Mouse (Mus musculus): ENCODE measurements at regions not wholly inside any gene's neighbourhood (a gene's known extent, or its start where the extent isn't known, plus 50 kb on each side); places are given as distances from the start of the nearest gene placed in this dataset.
"Not testable (repeated sequence)": the region's sequence is repeated elsewhere in the genome, so short reads cannot be mapped to it uniquely, and the experiment has no call there.

GRCm38 (mm10) chr3:46771805-46772204 is 323.8 kb upstream of the Pabpc4l start:
- in situ Hi-C loops (cut with MboI; ENCODE audit: low pct_unique_long_range_greater_than_20kb): no loop called here
- ChIA-PET POLR2A (no interaction called here), CTCF (no interaction called here)
- H3K27me3 ChIP-seq: no peaks in the 10 kb centered on the region
- DNase-seq (ENCODE audit: low read depth, low spot score) (no peak), ATAC-seq (no peak)
- TF ChIP-seq CTCF (IDR thresholded peaks at IDR 0.05): no peak

DNA sequence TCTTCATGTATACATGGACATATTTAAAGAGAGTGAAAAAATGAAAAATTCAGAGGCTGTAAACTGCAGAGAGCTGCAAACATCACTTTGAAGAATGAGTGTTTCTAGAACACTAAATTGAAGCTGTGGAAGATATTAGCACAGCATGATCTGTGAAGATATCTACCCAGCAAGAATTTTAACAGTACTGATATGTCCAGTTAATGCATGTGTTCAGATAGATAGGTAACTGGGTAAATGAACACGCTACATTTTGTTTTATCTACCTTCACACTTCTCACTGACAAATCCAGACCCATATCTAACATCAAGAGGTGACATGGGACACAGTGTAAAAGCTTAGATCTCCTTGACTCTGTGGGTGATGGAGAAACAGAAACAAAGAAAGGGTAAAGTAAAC is 316.9 kb upstream of the Pabpc4l start:
- in situ Hi-C loops (cut with MboI; ENCODE audit: low pct_unique_long_range_greater_than_20kb): no loop called here
- TF ChIP-seq CTCF (IDR thresholded peaks at IDR 0.05): no peak
- no peaks in the 10 kb centered on the region for H3K27me3 ChIP-seq
- ATAC-seq: no peak
- CTCF ChIA-PET: no interaction called here
- DNase-seq (ENCODE audit: low read depth, low spot score): no peak
- POLR2A ChIA-PET: no interaction called here

DNA sequence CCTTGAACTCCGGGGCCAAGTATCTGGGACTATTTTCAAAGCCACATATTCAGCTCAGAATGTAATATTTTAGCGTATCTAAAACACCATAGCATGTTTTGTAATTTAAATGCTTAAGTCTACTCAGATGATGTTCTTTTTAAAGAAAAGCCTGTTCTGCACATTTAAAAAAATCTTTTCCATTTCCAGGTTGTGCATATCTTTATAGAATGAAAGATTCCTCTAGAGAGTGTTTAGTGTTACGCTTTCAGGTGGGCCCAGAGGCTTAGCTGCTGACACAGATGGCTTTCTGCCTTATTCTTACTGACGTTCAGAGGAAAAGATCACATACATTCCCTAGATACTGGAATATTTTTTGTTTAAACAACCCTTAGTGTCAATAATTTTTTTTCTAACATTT is 310.5 kb upstream of the Pabpc4l start:
- ChIA-PET POLR2A (no interaction called here), CTCF (interaction anchor here (0.6 kb wide), 1 partner anchor 43 kb away, joined by 3 read pairs; no protein-coding TSS in a partner anchor)
- in situ Hi-C loops (cut with MboI; ENCODE audit: low pct_unique_long_range_greater_than_20kb): no loop called here
- ATAC-seq (no peak), DNase-seq (ENCODE audit: low read depth, low spot score) (no peak)
- no peak for TF ChIP-seq CTCF (IDR thresholded peaks at IDR 0.05)
- H3K27me3 ChIP-seq: peaks cover 10% of the 10 kb centered on the region

DNA sequence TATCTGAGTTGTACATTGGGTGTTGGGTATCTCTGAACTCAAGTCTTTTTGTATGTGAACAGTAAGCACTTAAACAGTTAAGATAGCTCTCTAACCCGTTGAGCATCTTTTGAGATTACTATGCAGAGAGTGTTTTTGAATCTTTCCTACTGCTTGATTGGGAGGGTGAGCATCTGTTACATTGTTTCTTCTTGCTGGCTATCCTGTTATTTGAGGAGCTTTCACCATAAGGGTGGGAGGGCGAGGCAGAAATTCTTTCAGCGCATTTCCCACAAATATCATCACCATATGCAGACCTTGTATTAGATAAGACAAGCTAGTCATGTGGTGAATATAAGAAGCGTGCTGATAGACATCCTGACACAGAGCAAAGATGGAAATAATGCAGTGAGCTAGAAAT is 279.7 kb upstream of the Pabpc4l start:
- in situ Hi-C loops (cut with MboI; ENCODE audit: low pct_unique_long_range_greater_than_20kb): no loop called here
- no peak for TF ChIP-seq CTCF (IDR thresholded peaks at IDR 0.05)
- H3K27me3 ChIP-seq: no peaks in the 10 kb centered on the region
- ChIA-PET POLR2A (no interaction called here), CTCF (no interaction called here)
- ATAC-seq (no peak), DNase-seq (ENCODE audit: low read depth, low spot score) (no peak)

- no peak for DNase-seq (ENCODE audit: low read depth, low spot score)
- POLR2A ChIA-PET: no interaction called here
- in situ Hi-C loops (cut with MboI; ENCODE audit: low pct_unique_long_range_greater_than_20kb): no loop called here
- no peaks in the 10 kb centered on the region for H3K27me3 ChIP-seq
- CTCF ChIA-PET: no interaction called here
- no peak for ATAC-seq
- TF ChIP-seq CTCF (IDR thresholded peaks at IDR 0.05): no peak
Measured at GRCm38 (mm10) chr3:46701649-46702048, 253.6 kb upstream of the Pabpc4l start.

- in situ Hi-C loops (cut with MboI; ENCODE audit: low pct_unique_long_range_greater_than_20kb); CTCF ChIA-PET; H3K27me3 ChIP-seq; POLR2A ChIA-PET; DNase-seq (ENCODE audit: low read depth, low spot score); ATAC-seq: not testable (repeated sequence)
Measured at GRCm38 (mm10) chr3:46687680-46688420, 239.8 kb upstream of the Pabpc4l start.
